Mouse (Mus musculus) C2C12 (cell line): ENCODE results near the gene Zfp74. TPM values are rescaled to one million over a fixed set of nuclear protein-coding genes. Genes with fewer than 3 reads are reported as not detected.

ENCODE experiments used
- H3K27me3 ChIP-seq: one replicate; pipeline ENCODE4 v1.6.1; 2011; ENCODE audit not compliant: control insufficient read depth, insufficient read depth, insufficient read length
- H3K36me3 ChIP-seq: one replicate; pipeline ENCODE4 v1.6.1; 2011; ENCODE audit not compliant: control insufficient read depth, insufficient read depth
- H3K4me3 ChIP-seq: one replicate; pipeline ENCODE4 v1.5.1; 2011; ENCODE audit warnings: mild to moderate bottlenecking, control low read depth; ENCODE audit not compliant: poor library complexity, insufficient read depth, severe bottlenecking
- H3K79me2 ChIP-seq: one replicate; pipeline ENCODE4 v1.6.1; 2011; ENCODE audit not compliant: control insufficient read depth, insufficient read depth
- H3K79me3 ChIP-seq: one replicate; pipeline ENCODE4 v1.6.1; 2011; ENCODE audit warnings: low read depth, control low read depth
- H3ac ChIP-seq: one replicate; pipeline ENCODE3; 2011; ENCODE audit warnings: low read depth; ENCODE audit not compliant: control insufficient read depth, insufficient read length
- CEBPB ChIP-seq: IDR thresholded peaks from one replicate; pipeline ENCODE4 v1.6.1; 2011; ENCODE audit warnings: low read depth, mild to moderate bottlenecking, control low read depth, moderate library complexity
- CTCF ChIP-seq: IDR thresholded peaks from one replicate; pipeline ENCODE4 v1.5.1; 2011; ENCODE audit not compliant: control insufficient read depth, insufficient read depth, insufficient read length
- FOSL1 ChIP-seq: IDR thresholded peaks from one replicate; pipeline ENCODE4 v1.8.0; 2011; ENCODE audit warnings: mild to moderate bottlenecking, low read length; ENCODE audit not compliant: poor library complexity, insufficient read depth, severe bottlenecking
- MAX ChIP-seq: IDR thresholded peaks from one replicate; pipeline ENCODE4 v1.6.1; 2011; ENCODE audit warnings: mild to moderate bottlenecking, control low read depth
- MYOD1 ChIP-seq: IDR thresholded peaks from one replicate; pipeline ENCODE4 v1.6.1; 2011; ENCODE audit warnings: low read depth; ENCODE audit not compliant: control insufficient read depth, insufficient read length
- MYOG ChIP-seq: IDR thresholded peaks from one replicate; pipeline ENCODE4 v1.6.1; 2011; ENCODE audit not compliant: control insufficient read depth, insufficient read length; ENCODE audit errors: extremely low read depth
- USF1 ChIP-seq: IDR thresholded peaks from one replicate; pipeline ENCODE4 v1.6.1; 2011; ENCODE audit warnings: low read depth, mild to moderate bottlenecking, control low read depth, moderate library complexity
- polyA plus RNA-seq: library from polyadenylated mRNA; unstranded; fragments of >200 nt; fragmentation: generic; extraction: Trizol; gene quantifications from one replicate; pipeline ENCODE4 v1.2.1, GENCODE M21; 2012; ENCODE audit warnings: missing spikeins

The Zfp74 gene
- polyA plus RNA-seq, 1 experiment, result 1.9 TPM

GRCm38 (mm10) chr7:29942740-29943139, 11.1 kb downstream of the Zfp74 start:
- no peak overlapping the region for H3K4me3 ChIP-seq
- no peaks in the 10 kb centered on the region for H3K79me3 ChIP-seq
- no peaks in the 10 kb centered on the region for H3K79me2 ChIP-seq
- H3ac ChIP-seq, result no peak overlapping the region
- no peaks in the 10 kb centered on the region for H3K27me3 ChIP-seq
- no peaks in the 10 kb centered on the region for H3K36me3 ChIP-seq
- TF ChIP-seq CTCF (no peak), USF1 (no peak), MAX (no peak), MYOD1 (no peak), MYOG (no peak), FOSL1 (no peak), CEBPB (no peak)

GRCm38 (mm10) chr7:29941027-29941426, 12.9 kb downstream of the Zfp74 start:
- Histone ChIP-seq H3ac (no peak overlapping the region), H3K36me3 (no peaks in the 10 kb centered on the region), H3K79me2 (no peaks in the 10 kb centered on the region), H3K79me3 (no peaks in the 10 kb centered on the region), H3K27me3 (no peaks in the 10 kb centered on the region), H3K4me3 (no peak overlapping the region)
- no peak for TF ChIP-seq CEBPB
- TF ChIP-seq MYOD1, result no peak
- no peak for TF ChIP-seq FOSL1
- TF ChIP-seq MYOG, result no peak
- no peak for TF ChIP-seq CTCF
- no peak for TF ChIP-seq MAX
- TF ChIP-seq USF1, result no peak

DNA sequence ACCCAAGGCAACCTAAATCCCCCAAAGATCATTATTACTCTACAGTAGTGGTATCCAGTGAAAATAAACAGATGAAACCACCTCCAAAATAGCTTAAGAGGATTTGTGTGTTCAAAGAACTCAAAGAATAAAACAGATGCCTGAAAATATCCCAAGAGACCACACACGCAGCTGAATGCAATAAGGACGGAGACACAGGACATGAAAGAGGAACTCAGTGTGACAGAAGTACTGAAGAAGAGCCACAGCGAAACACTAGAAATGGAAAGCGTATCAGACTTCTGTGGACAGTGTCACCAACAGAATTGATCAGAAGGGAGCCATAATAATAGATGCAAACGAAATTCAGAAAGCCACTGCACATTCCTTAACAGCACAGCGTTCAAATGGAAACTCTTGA, 15.0 kb downstream of the Zfp74 start:
- no peak for TF ChIP-seq CTCF
- TF ChIP-seq USF1, result no peak
- TF ChIP-seq MYOD1, result no peak
- TF ChIP-seq CEBPB, result no peak
- no peak for TF ChIP-seq FOSL1
- no peak for TF ChIP-seq MAX
- Histone ChIP-seq H3K36me3 (peaks cover 14% of the 10 kb centered on the region), H3ac (no peak overlapping the region), H3K4me3 (no peak overlapping the region), H3K79me2 (no peaks in the 10 kb centered on the region), H3K79me3 (no peaks in the 10 kb centered on the region), H3K27me3 (no peaks in the 10 kb centered on the region)

DNA sequence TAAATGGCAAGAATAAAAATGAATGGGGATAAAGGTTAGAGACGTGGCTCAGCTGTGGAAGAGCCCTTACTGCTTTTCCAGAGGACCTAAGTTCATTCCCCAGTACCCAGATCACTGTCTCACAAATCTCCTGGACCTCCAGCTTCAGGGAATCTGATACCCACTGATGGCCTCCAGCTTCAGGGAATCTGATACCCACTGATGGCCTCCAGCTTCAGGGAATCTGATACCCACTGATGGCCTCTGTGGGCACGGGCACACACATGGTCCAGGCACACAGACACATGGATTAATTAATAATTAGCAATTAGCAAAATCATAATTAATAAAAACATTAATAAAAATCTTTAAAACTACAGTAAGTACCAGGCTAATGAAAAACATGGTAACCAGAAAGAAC, 31.1 kb downstream of the Zfp74 start:
- Histone ChIP-seq H3K79me3 (no peaks in the 10 kb centered on the region), H3K36me3 (no peaks in the 10 kb centered on the region), H3K79me2 (no peaks in the 10 kb centered on the region), H3K27me3 (no peaks in the 10 kb centered on the region), H3ac (no peak overlapping the region), H3K4me3 (no peak overlapping the region)
- TF ChIP-seq CEBPB (no peak), CTCF (no peak), MYOD1 (no peak), MAX (no peak), MYOG (no peak), FOSL1 (no peak), USF1 (no peak)

DNA sequence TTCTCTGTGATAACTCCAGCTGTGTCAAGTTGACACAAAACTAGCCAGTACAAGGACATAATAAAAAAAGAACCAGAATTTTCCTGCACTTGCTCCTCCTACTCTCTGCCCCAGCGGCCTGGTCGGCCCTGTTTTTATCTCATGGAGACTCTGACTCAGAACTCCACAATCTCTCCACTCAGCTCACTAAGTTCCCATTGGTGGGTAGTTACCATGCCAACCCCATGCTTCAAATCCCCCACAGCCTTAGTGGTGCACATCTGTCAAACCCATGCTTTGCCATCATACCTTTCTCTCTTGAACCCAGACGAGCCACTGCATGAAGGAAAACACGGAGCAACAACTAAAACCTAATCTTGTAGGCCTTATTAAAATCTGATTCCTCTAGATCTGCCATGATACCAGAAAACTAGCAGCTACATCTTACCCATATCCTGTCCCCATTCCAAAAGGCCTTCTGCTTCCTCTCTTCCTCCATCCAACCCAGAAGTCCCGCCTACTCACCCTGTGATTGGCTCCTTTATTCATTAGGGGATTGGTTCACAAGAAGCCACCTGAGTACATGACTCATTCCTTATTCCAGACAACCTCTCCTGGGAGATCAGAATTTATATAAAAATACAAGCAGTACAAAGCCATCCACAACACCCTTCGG, 32.3 kb downstream of the Zfp74 start:
- Histone ChIP-seq H3K79me2 (no peaks in the 10 kb centered on the region), H3K27me3 (no peaks in the 10 kb centered on the region), H3K36me3 (no peaks in the 10 kb centered on the region), H3ac (no peak overlapping the region), H3K79me3 (no peaks in the 10 kb centered on the region), H3K4me3 (no peak overlapping the region)
- TF ChIP-seq MYOG, result no peak
- no peak for TF ChIP-seq CEBPB
- no peak for TF ChIP-seq FOSL1
- no peak for TF ChIP-seq CTCF
- TF ChIP-seq USF1, result no peak
- TF ChIP-seq MYOD1, result no peak
- no peak for TF ChIP-seq MAX

GRCm38 (mm10) chr7:29918062-29918453, 35.8 kb downstream of the Zfp74 start:
- Histone ChIP-seq H3K4me3 (no peak overlapping the region), H3K36me3 (peaks cover 24% of the 10 kb centered on the region), H3ac (no peak overlapping the region), H3K79me2 (no peaks in the 10 kb centered on the region), H3K79me3 (no peaks in the 10 kb centered on the region), H3K27me3 (no peaks in the 10 kb centered on the region)
- TF ChIP-seq CTCF (no peak), MYOG (no peak)
